Mouse (Mus musculus) lung, postnatal 0 days (tissue): Measurements from ENCODE around the gene Epha8.

Source experiments
- CTCF ChIP-seq: IDR thresholded peaks from 2 replicates; pipeline ENCODE4 v1.5.1; 2016; ENCODE audit warnings: antibody characterized with exemption, mild to moderate bottlenecking
- EP300 ChIP-seq: IDR thresholded peaks from 2 replicates; pipeline ENCODE4 v1.6.1; 2016; ENCODE audit warnings: antibody characterized with exemption, mild to moderate bottlenecking, control low read depth

DNA sequence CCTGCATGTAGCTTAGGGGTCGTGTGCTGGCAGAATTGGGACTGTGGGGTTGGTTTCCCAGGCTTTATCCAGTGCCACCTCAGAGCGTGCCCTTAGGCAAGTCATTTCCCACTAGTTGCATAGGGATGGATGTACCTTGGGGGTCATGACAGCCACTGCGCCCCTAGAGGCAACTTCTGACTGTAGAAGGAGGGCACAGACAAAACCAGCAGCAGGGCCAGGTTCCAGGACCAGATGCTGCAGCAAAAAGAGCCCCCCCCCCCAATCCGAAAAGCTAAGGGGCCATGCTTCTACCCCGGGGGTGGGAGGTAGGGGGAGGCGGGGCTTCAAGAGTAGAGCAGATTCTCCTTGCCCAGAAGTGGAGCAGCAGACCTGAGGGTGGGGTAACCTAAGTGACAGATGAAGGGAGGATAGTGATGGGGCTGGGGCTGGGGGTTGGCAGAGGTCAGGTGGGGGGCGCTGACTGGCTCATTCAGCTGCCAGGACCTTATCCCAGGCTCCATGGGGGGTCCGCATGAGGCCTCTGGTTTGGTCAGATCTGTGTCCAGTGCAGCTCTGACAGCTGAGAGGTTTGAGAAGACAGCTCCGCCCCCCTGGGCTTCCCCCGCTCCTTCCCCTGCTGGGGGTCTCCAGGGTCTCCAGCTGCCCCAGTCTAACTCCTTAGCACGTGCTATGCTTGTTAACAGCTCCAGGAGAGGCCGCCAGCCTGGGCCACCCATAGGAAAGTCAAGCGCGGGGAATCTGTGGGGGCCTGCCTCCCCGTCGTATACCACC is 13.1 kb upstream of the Epha8 start:
- peak; percentile 38 for TF ChIP-seq CTCF
- no peak for TF ChIP-seq EP300
